In the genomic region with DNA sequence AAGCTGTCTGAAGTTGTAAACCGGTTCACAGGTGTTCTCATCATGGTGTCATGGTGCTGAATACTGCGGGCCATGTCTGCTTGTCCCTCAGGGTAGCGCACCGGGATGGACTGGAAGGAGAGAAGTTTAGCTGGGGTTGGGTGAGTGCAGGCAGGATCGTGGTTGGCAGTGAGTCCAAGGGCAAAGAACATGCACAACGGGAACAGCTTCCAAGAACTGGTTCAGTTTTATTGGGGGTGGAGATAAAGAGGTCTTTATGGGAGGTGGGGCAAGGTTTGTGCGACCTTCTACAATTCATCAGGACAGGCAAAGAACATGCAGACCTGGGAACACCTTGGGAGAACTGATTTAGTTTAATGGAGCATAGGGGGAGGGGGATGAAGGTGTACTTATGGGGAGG, we compare ENCODE assay signal across 22 mouse cellular contexts.
"Had no signal": no experiment of that assay in that cellular context is flagged by ENCODE, and none has a peak within 500 bp of the region (broad histone marks: within the 10 kb centered on the region; RNA-seq: fewer than 3 reads in every experiment).

No protein-coding gene starts in this region.

- H3K4me1 ChIP-seq: kidney, embryonic 15.5 days; limb, embryonic 12.5 days; limb, embryonic 15.5 days; liver, embryonic 13.5 days; neural tube, embryonic 12.5 days; neural tube, embryonic 15.5 days had no signal

- DNase-seq: kidney, postnatal 10 days; kidney, postnatal 36 days; left cerebral cortex, postnatal 4 days; liver, embryonic 13.5 days; lung, adult 2 months; lung, postnatal 14 days; lung, postnatal 4 days; midbrain, embryonic 14.5 days; right cerebral cortex, adult 18-20 months; right cerebral cortex, postnatal 14 days; right cerebral cortex, postnatal 4 days; spleen, adult 18-20 months; thymus, adult 2 months; thymus, postnatal 14 days; thymus, postnatal 4 days had no signal

- H3K36me3 ChIP-seq: kidney, embryonic 15.5 days; limb, embryonic 12.5 days; limb, embryonic 15.5 days; liver, embryonic 13.5 days; neural tube, embryonic 12.5 days; neural tube, embryonic 15.5 days had no signal

- H3K27me3 ChIP-seq: kidney, embryonic 15.5 days; limb, embryonic 12.5 days; limb, embryonic 15.5 days; liver, embryonic 13.5 days; neural tube, embryonic 12.5 days; neural tube, embryonic 15.5 days had no signal

- H3K4me3 ChIP-seq: kidney, embryonic 15.5 days; limb, embryonic 12.5 days; limb, embryonic 15.5 days; liver, embryonic 13.5 days; neural tube, embryonic 12.5 days; neural tube, embryonic 15.5 days had no signal

- H3K4me2 ChIP-seq: kidney, embryonic 15.5 days; limb, embryonic 12.5 days; limb, embryonic 15.5 days; liver, embryonic 13.5 days; midbrain, embryonic 11.5 days; neural tube, embryonic 12.5 days; neural tube, embryonic 15.5 days had no signal

- H3K9me3 ChIP-seq: kidney, embryonic 15.5 days; limb, embryonic 12.5 days; limb, embryonic 15.5 days; liver, embryonic 13.5 days; neural tube, embryonic 12.5 days; neural tube, embryonic 15.5 days had no signal

- H3K27ac ChIP-seq: kidney, embryonic 15.5 days; limb, embryonic 12.5 days; limb, embryonic 15.5 days; liver, embryonic 13.5 days; neural tube, embryonic 12.5 days; neural tube, embryonic 15.5 days; stomach, postnatal 0 days had no signal

- H3K9ac ChIP-seq: kidney, embryonic 15.5 days; limb, embryonic 12.5 days; limb, embryonic 15.5 days; liver, embryonic 13.5 days; neural tube, embryonic 12.5 days; neural tube, embryonic 15.5 days had no signal
